In genomic region chr7:51831917-51832316, GRCm38 (mm10) we compare ENCODE assay signal across 8 mouse cellular contexts. TPM values are rescaled to one million over a fixed set of nuclear protein-coding genes. Genes with fewer than 3 reads are reported as not detected.
DNase-seq lines count a peak whose midpoint lies in the region; ATAC-seq lines count a peak whose summit lies in the region.

No protein-coding gene starts in this region.

- peak; percentile 11 for DNase-seq in kidney, postnatal 14 days
- no peak for DNase-seq in kidney, adult 18-20 months
- peak; percentile 82 to 83 for DNase-seq in cerebellum, postnatal 10 days
- peak; percentile 66 for DNase-seq in retina, embryonic 14.5 days (ENCODE audit: low spot score)
- DNase-seq in testis, postnatal 14 days (ENCODE audit: low spot score): no peak
- DNase-seq in gastrocnemius, postnatal 10 days: no peak

- peak overlapping the region; percentile 77 for H3K27ac ChIP-seq in hindbrain, embryonic 13.5 days

- H3K4me3 ChIP-seq in hindbrain, embryonic 13.5 days: no peak overlapping the region

- ATAC-seq in hindbrain, embryonic 13.5 days (ENCODE audit: low FRiP score): peak; percentile 90
- ATAC-seq in monocyte, adult 5-6 weeks (replicated peaks; ENCODE audit: insufficient number of reproducible peaks, low FRiP score, low TSS enrichment, poor library complexity, severe bottlenecking): no peak

- no peaks in the 10 kb centered on the region for H3K27me3 ChIP-seq in hindbrain, embryonic 13.5 days

- H3K9ac ChIP-seq in hindbrain, embryonic 13.5 days: no peak overlapping the region

- H3K36me3 ChIP-seq in hindbrain, embryonic 13.5 days: no peaks in the 10 kb centered on the region

- H3K4me2 ChIP-seq in hindbrain, embryonic 13.5 days: peak overlapping the region; percentile 18

- peaks cover 22% of the 10 kb centered on the region for H3K4me1 ChIP-seq in hindbrain, embryonic 13.5 days (replicated peaks)

- H3K9me3 ChIP-seq in hindbrain, embryonic 13.5 days: no peaks in the 10 kb centered on the region

- WGBS in hindbrain, embryonic 13.5 days: 10% methylated on average over 7 of the region's 7 CpGs

RNA-seq across cellular contexts. Expression of gene Gas2, which starts 29.9 kb away (rescaled TPM):
- 13.0 and 16.6 TPM in 2 replicates for polyA plus RNA-seq in hindbrain, embryonic 13.5 days (2015; fragmentation: Nextera tagmentation; extraction: Ambion mirVana)
- 1.9 to 18.8 TPM (median 3.1 TPM) in 3 replicates for total RNA-seq in monocyte, adult 5-6 weeks (2017)
- total RNA-seq in gastrocnemius, postnatal 10 days (2021): 10 to 100 TPM; 14.4 to 16.8 TPM

RNA-seq across cellular contexts. Expression of gene Fancf, which starts 30.1 kb away (rescaled TPM):
- polyA plus RNA-seq in hindbrain, embryonic 13.5 days (2015; fragmentation: Nextera tagmentation; extraction: Ambion mirVana): 6.4 and 7.5 TPM in 2 replicates
- 2.5 to 6.9 TPM (median 5.4 TPM) in 3 replicates for total RNA-seq in monocyte, adult 5-6 weeks (2017)
- total RNA-seq in gastrocnemius, postnatal 10 days (2021): 1 to 10 TPM; 2.8 to 4.1 TPM

Comparison
In these comparisons a context has a peak if more than half of its experiments do, and no peak if none do; other contexts are left out.
1. DNase-seq: peak in kidney, postnatal 14 days (single experiment), cerebellum, postnatal 10 days (2 of 2) and retina, embryonic 14.5 days (single experiment); none in kidney, adult 18-20 months (single experiment), testis, postnatal 14 days (single experiment) and gastrocnemius, postnatal 10 days (single experiment).